Mouse (Mus musculus) CH12.LX (cell line): ENCODE data around the gene Foxp1. TPM values are rescaled to one million over a fixed set of nuclear protein-coding genes. Genes with fewer than 3 reads are reported as not detected.

Experiments
- DNase-seq: peaks from one replicate; pipeline ENCODE4 v3.0.0-alpha.2; 2013; ENCODE audit errors: extremely low read depth
- H3K27ac ChIP-seq: 2 replicates; pipeline ENCODE4 v1.5.1; 2012; ENCODE audit warnings: low read depth, mild to moderate bottlenecking, control low read depth, moderate library complexity; ENCODE audit not compliant: insufficient read depth
- H3K27me3 ChIP-seq: replicated peaks from 2 replicates; pipeline ENCODE3; 2012; ENCODE audit warnings: inconsistent platforms
- H3K36me3 ChIP-seq, 2 experiments: replicated peaks in 1 of 2; 2 replicates each; pipeline versions ENCODE3 to v1.6.1; 2012; ENCODE audit warnings: inconsistent platforms in 1 of 2, low read length in 1 of 2, mild to moderate bottlenecking in 1 of 2, mixed read lengths in 1 of 2, moderate library complexity in 1 of 2; ENCODE audit not compliant: control insufficient read depth in 1 of 2, insufficient read depth in 1 of 2
- H3K4me1 ChIP-seq, 2 experiments: 2 replicates each; pipeline ENCODE4 v1.6.1; 2012; ENCODE audit warnings: inconsistent platforms in 1 of 2, moderate library complexity in 1 of 2; ENCODE audit not compliant: insufficient read depth in 2 of 2, control insufficient read depth in 1 of 2
- H3K4me2 ChIP-seq: 2 replicates; pipeline ENCODE4 v1.6.1; 2012; ENCODE audit warnings: low read depth, mild to moderate bottlenecking, control low read depth; ENCODE audit not compliant: poor library complexity, insufficient read depth, severe bottlenecking
- H3K4me3 ChIP-seq, 3 experiments: fragments of 150-350 bp in 1 of 3; sonication (generic) in 1 of 3; replicated peaks in 1 of 3; 2 replicates each; pipeline versions ENCODE3 to v1.5.1; 2011 to 2012; ENCODE audit warnings: low read depth in 2 of 3, low read length in 2 of 3, mild to moderate bottlenecking in 2 of 3, moderate library complexity in 2 of 3, control low read depth in 1 of 3, improper control_type of control experiment in 1 of 3, inconsistent platforms in 1 of 3, mixed read lengths in 1 of 3; ENCODE audit not compliant: poor library complexity in 1 of 3
- H3K79me2 ChIP-seq: replicated peaks from 2 replicates; pipeline ENCODE4 v1.6.1; 2012; ENCODE audit warnings: mild to moderate bottlenecking, moderate library complexity; ENCODE audit not compliant: control insufficient read depth, poor library complexity, insufficient read depth, severe bottlenecking; ENCODE audit errors: extremely low read depth
- H3K9ac ChIP-seq: 2 replicates; pipeline ENCODE4 v1.6.1; 2012; ENCODE audit warnings: low read depth, mild to moderate bottlenecking, control low read depth, moderate library complexity; ENCODE audit not compliant: insufficient read depth
- H3K9me3 ChIP-seq: replicated peaks from 2 replicates; pipeline ENCODE3; 2012; ENCODE audit warnings: low read length, inconsistent platforms, mixed read lengths
- BHLHE40 ChIP-seq: IDR thresholded peaks from 2 replicates; pipeline ENCODE4 v1.6.1; 2011; ENCODE audit warnings: mild to moderate bottlenecking, low read depth, low read length, improper control_type of control experiment
- CHD1 ChIP-seq: IDR thresholded peaks from 2 replicates; pipeline ENCODE4 v1.6.1; 2012; ENCODE audit warnings: low read depth, low read length, improper control_type of control experiment, inconsistent platforms
- ELF1 ChIP-seq: IDR thresholded peaks from 2 replicates; pipeline ENCODE4 v1.6.1; 2014; ENCODE audit warnings: low read depth, mild to moderate bottlenecking, inconsistent platforms, low read length, improper control_type of control experiment
- EP300 ChIP-seq: IDR thresholded peaks from 2 replicates; pipeline ENCODE4 v1.6.1; 2011; ENCODE audit warnings: low read length, improper control_type of control experiment
- ETS1 ChIP-seq: conservative IDR thresholded peaks from 2 replicates; pipeline ENCODE4 v1.6.1; 2012; ENCODE audit warnings: low read depth, mild to moderate bottlenecking, inconsistent platforms, low read length, improper control_type of control experiment, moderate library complexity
- GABPA ChIP-seq: IDR thresholded peaks from 2 replicates; pipeline ENCODE4 v1.6.1; 2012; ENCODE audit warnings: low read depth, low read length, improper control_type of control experiment, inconsistent platforms; ENCODE audit not compliant: insufficient replicate concordance
- JUND ChIP-seq: conservative IDR thresholded peaks from 2 replicates; pipeline ENCODE4 v1.6.1; 2011; ENCODE audit warnings: low read depth, low read length, improper control_type of control experiment
- KAT2A ChIP-seq: IDR thresholded peaks from 2 replicates; pipeline ENCODE4 v1.6.1; 2012; ENCODE audit warnings: low read length, improper control_type of control experiment, inconsistent platforms; ENCODE audit not compliant: insufficient replicate concordance
- MAFK ChIP-seq: IDR thresholded peaks from 2 replicates; pipeline ENCODE4 v1.6.1; 2011; ENCODE audit warnings: low read length, improper control_type of control experiment; ENCODE audit not compliant: insufficient replicate concordance
- MAX ChIP-seq: IDR thresholded peaks from 2 replicates; pipeline ENCODE4 v1.6.1; 2011; ENCODE audit warnings: low read length, improper control_type of control experiment
- MAZ ChIP-seq: IDR thresholded peaks from 2 replicates; pipeline ENCODE4 v1.6.1; 2012; ENCODE audit warnings: low read depth, mild to moderate bottlenecking, inconsistent platforms, low read length, improper control_type of control experiment, moderate library complexity
- MEF2A ChIP-seq: IDR thresholded peaks from 2 replicates; pipeline ENCODE4 v1.6.1; 2014; ENCODE audit warnings: low read depth, mild to moderate bottlenecking, inconsistent platforms, low read length, improper control_type of control experiment, borderline replicate concordance
- MYC ChIP-seq: IDR thresholded peaks from 2 replicates; pipeline ENCODE4 v1.6.1; 2011; ENCODE audit warnings: low read depth, mild to moderate bottlenecking, improper control_type of control experiment, low read length
- NELFE ChIP-seq: IDR thresholded peaks from 2 replicates; pipeline ENCODE4 v1.6.1; 2011; ENCODE audit warnings: low read depth, low read length, improper control_type of control experiment
- NRF1 ChIP-seq: IDR thresholded peaks from 2 replicates; pipeline ENCODE4 v1.6.1; 2014; ENCODE audit warnings: low read depth, mild to moderate bottlenecking, inconsistent platforms, low read length, improper control_type of control experiment, moderate library complexity
- POLR2A ChIP-seq: IDR thresholded peaks from 2 replicates; pipeline ENCODE4 v1.6.1; 2011; ENCODE audit warnings: low read depth, mild to moderate bottlenecking, improper control_type of control experiment, low read length
- RAD21 ChIP-seq: IDR thresholded peaks from 2 replicates; pipeline ENCODE4 v1.6.1; 2011; ENCODE audit warnings: low read depth, mild to moderate bottlenecking, low read length, improper control_type of control experiment, moderate library complexity
- RCOR1 ChIP-seq: conservative IDR thresholded peaks from 2 replicates; pipeline ENCODE4 v1.6.1; 2012; ENCODE audit warnings: low read depth, mild to moderate bottlenecking, inconsistent platforms, low read length, improper control_type of control experiment
- SIN3A ChIP-seq: IDR thresholded peaks from 2 replicates; pipeline ENCODE4 v1.6.1; 2012; ENCODE audit warnings: low read length, improper control_type of control experiment, inconsistent platforms
- SMC3 ChIP-seq: IDR thresholded peaks from 2 replicates; pipeline ENCODE4 v1.6.1; 2011; ENCODE audit warnings: low read depth, low read length, improper control_type of control experiment
- TBP ChIP-seq: conservative IDR thresholded peaks from 2 replicates; pipeline ENCODE4 v1.6.1; 2011; ENCODE audit warnings: low read depth, low read length, improper control_type of control experiment
- TCF12 ChIP-seq: IDR thresholded peaks from 2 replicates; pipeline ENCODE4 v1.6.1; 2014; ENCODE audit warnings: low read depth, mild to moderate bottlenecking, inconsistent platforms, low read length, improper control_type of control experiment
- UBTF ChIP-seq: IDR thresholded peaks from 2 replicates; pipeline ENCODE4 v1.6.1; 2012; ENCODE audit warnings: low read depth, mild to moderate bottlenecking, inconsistent platforms, low read length, improper control_type of control experiment, moderate library complexity
- ZKSCAN1 ChIP-seq: IDR thresholded peaks from 2 replicates; pipeline ENCODE4 v1.6.1; 2012; ENCODE audit warnings: low read depth, inconsistent platforms, low read length, improper control_type of control experiment, borderline replicate concordance
- ZMIZ1 ChIP-seq: IDR thresholded peaks from 2 replicates; pipeline ENCODE4 v1.6.1; 2012; ENCODE audit warnings: low read depth, mild to moderate bottlenecking, inconsistent platforms, low read length, improper control_type of control experiment
- dilution Hi-C: fragments of 300-500 bp; cut with MboI; formaldehyde crosslinking; loops from 2 replicates; pipeline ENCODE4 v1.14.3; 2020; ENCODE audit warnings: low sequenced_read_pairs; ENCODE audit not compliant: extremely low pct_unique_long_range_greater_than_20kb, extremely low pct_ligation_motif_present
- in situ Hi-C: fragments of 300-500 bp; cut with MboI; formaldehyde crosslinking; loops from 3 replicates; pipeline ENCODE4 v1.14.3; 2019; ENCODE audit warnings: low sequenced_read_pairs, low pct_ligation_motif_present, low pct_unique_long_range_greater_than_20kb, mixed read lengths
- polyA plus RNA-seq: library from polyadenylated mRNA; unstranded; fragments of >175 nt; gene quantifications from 2 replicates; pipeline ENCODE4 v1.2.1, GENCODE M21; 2012; ENCODE audit warnings: low read depth; ENCODE audit not compliant: insufficient read length
- total RNA-seq, 2 experiments: library from RNA; depleted of rRNA; stranded (reverse); fragments of 300-350 nt in 1 of 2; fragments of >200 nt in 1 of 2; gene quantifications; 2 replicates each; pipeline ENCODE4 v1.2.3; 2012 to 2014

The Foxp1 gene
- total and polyA plus RNA-seq, 3 experiments: 66.5 to 105 (median 87.4) TPM

DNA sequence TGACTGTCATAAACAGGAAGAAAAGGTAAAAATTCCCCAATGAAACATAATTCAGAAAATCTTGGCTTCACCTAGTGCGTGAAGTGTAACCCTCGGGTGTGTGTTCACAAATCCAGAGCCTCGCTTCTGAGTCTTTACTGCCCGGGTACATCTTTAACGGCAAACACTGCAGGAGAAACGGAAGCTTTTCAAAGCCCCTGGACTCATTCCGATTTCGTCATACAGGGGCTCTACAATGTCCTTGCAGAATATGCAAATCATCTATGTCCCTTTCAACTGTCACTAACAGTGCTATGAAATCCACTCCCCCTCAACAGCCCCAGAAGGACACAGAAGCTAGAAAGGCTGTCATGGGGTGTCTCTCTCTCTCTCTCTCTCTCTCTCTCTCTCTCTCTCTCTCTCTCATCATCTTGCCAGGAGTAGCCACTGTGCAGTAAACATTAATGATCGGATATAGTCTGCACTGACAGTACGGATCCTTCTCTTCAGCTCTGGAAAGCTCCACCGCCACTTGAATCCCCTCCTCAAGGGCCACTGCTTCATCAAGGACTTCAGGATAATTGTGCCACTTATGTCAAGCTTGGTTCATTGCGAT, 331.4 kb downstream of the Foxp1 start:
- H3K4me2 ChIP-seq: peak overlapping the region; percentile 14
- H3K27ac ChIP-seq: peak overlapping the region; percentile 95
- peaks cover 16 to 61% of the 10 kb centered on the region in 2 experiments for H3K4me1 ChIP-seq
- no peaks in the 10 kb centered on the region for H3K9me3 ChIP-seq
- dilution Hi-C loops: no loop called here
- H3K27me3 ChIP-seq: no peaks in the 10 kb centered on the region
- DNase-seq: peak; percentile 78
- peak overlapping the region; percentile 57 to 80 (median 70) for H3K4me3 ChIP-seq
- TF ChIP-seq SIN3A (no peak), TBP (peak; percentile 93), GABPA (no peak), MAFK (no peak), TCF12 (peak; percentile 82; the same call in 1 of the 2 replicates), EP300 (peak; percentile 51; the same call in 1 of the 2 replicates), ZMIZ1 (no peak), SMC3 (no peak), ELF1 (peak; percentile 22; the same call in 1 of the 2 replicates), NRF1 (no peak), RAD21 (no peak), BHLHE40 (peak; percentile 15; the same call in 1 of the 2 replicates), ZKSCAN1 (no peak), MEF2A (no peak), MYC (no peak; the same call in 1 of the 2 replicates), JUND (no peak; the same call in 1 of the 2 replicates), ETS1 (peak; percentile 85), MAX (no peak), UBTF (peak; percentile 29; the same call in 1 of the 2 replicates), CHD1 (no peak), KAT2A (no peak), RCOR1 (no peak; the same call in 1 of the 2 replicates), MAZ (no peak), NELFE (peak; percentile 58; the same call in 1 of the 2 replicates), POLR2A (peak; percentile 60)
- TF ChIP-seq, all 38 proteins: peak for 9
- in situ Hi-C loops: loop anchor here (10.0 kb wide), 1 partner anchor 194 kb away; no protein-coding TSS in a partner anchor
- Histone ChIP-seq H3K36me3 (peaks cover 11 to 14% of the 10 kb centered on the region in 2 experiments), H3K9ac (peak overlapping the region; percentile 77), H3K79me2 (peaks cover 31% of the 10 kb centered on the region)
